Mouse (Mus musculus) heart, embryonic 13.5 days (tissue): Measurements from ENCODE around the gene Meis1. TPM values are rescaled to one million over a fixed set of nuclear protein-coding genes. Genes with fewer than 3 reads are reported as not detected.
A peak's percentile ranks its signal among the peaks of the same experiment; 100 is the strongest.

Experiments used
- ATAC-seq: fragments of 200-750 bp; cut with Nextera tagmentation; 2 replicates; pipeline ENCODE4 v1.8.0; 2017; ENCODE audit warnings: moderate TSS enrichment; ENCODE audit not compliant: insufficient number of reproducible peaks, low FRiP score, low TSS enrichment; ENCODE audit errors: extremely low read depth
- H3K27ac ChIP-seq: fragments of 300-500 bp; sonication (generic); replicated peaks from 2 replicates; pipeline ENCODE4 v1.5.1; 2015; ENCODE audit warnings: moderate library complexity, mild to moderate bottlenecking, inconsistent platforms
- H3K27me3 ChIP-seq: fragments of 300-500 bp; sonication (generic); replicated peaks from 2 replicates; pipeline ENCODE4 v1.6.1; 2015; ENCODE audit warnings: mild to moderate bottlenecking, inconsistent platforms
- H3K36me3 ChIP-seq: fragments of 300-500 bp; sonication (generic); 2 replicates; pipeline ENCODE4 v1.6.1; 2015; ENCODE audit warnings: mild to moderate bottlenecking, inconsistent platforms
- H3K4me1 ChIP-seq: fragments of 300-500 bp; sonication (generic); 2 replicates; pipeline ENCODE4 v1.6.1; 2015; ENCODE audit warnings: inconsistent platforms
- H3K4me2 ChIP-seq: fragments of 300-500 bp; sonication (generic); 2 replicates; pipeline ENCODE4 v1.6.1; 2015; ENCODE audit warnings: inconsistent platforms, mild to moderate bottlenecking, moderate library complexity
- H3K4me3 ChIP-seq: fragments of 300-500 bp; sonication (generic); 2 replicates; pipeline ENCODE4 v1.5.1; 2015; ENCODE audit warnings: moderate library complexity, mild to moderate bottlenecking, inconsistent platforms
- H3K9ac ChIP-seq: fragments of 300-500 bp; sonication (generic); 2 replicates; pipeline ENCODE4 v1.6.1; 2015; ENCODE audit warnings: inconsistent platforms, mild to moderate bottlenecking, moderate library complexity
- H3K9me3 ChIP-seq: fragments of 300-500 bp; sonication (generic); 2 replicates; pipeline ENCODE4 v1.6.1; 2016; ENCODE audit warnings: inconsistent platforms
- WGBS: fragments of 180-500 bp; shearing (Covaris S2); methylation state at CpG from one replicate; pipeline ENCODE4 v1.1.7; 2015; ENCODE audit warnings: mixed read lengths; 5-methylcytosine and 5-hydroxymethylcytosine counted together
- polyA plus RNA-seq: library from polyadenylated mRNA; unstranded; fragments of >200 nt; fragmentation: Nextera tagmentation; extraction: Ambion mirVana; gene quantifications from 2 replicates; pipeline ENCODE4 v1.2.1, GENCODE M21; 2015

The Meis1 gene
- polyA plus RNA-seq, 1 experiment from 2014 or later, result 65.4 TPM

GRCm38 (mm10) chr11:18920651-18921050 lies 98.1 kb downstream of the Meis1 start:
- Histone ChIP-seq H3K9me3 (no peaks in the 10 kb centered on the region), H3K27ac (no peak overlapping the region), H3K36me3 (peaks cover 34% of the 10 kb centered on the region), H3K4me3 (no peak overlapping the region), H3K4me1 (peaks cover 56% of the 10 kb centered on the region), H3K4me2 (no peak overlapping the region), H3K27me3 (no peaks in the 10 kb centered on the region), H3K9ac (no peak overlapping the region)
- ATAC-seq, result no peak
- WGBS, result 69% methylated on average over 3 of the region's 3 CpGs

DNA sequence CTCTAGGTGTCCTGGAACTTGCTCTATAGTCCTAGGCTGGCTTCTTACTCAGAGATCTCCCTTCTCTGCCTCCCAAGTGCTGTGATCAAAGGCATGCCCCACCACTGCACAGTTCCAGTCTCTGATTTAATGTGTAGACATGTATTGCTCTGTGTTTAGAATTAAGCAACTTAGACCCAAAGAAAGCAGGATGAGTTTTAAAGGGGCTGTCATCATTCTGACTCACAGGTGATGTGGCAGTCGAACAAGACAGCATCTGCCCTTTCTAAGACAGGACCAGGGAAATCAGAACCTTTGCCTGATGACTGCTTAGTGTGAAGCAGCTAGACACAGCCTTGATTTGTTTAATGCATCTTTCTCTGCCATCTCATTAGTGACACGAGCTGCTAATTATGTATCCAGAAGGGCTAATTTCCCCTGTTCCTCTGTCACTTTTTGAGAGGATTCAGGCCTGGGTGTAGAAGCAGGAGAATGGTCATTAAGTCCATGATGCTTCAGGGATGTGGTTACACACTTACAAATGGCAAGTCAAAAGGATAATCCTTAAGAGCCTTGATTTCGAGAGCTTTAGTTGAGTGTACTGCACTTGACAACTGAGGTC lies 99.5 kb downstream of the Meis1 start:
- no peak overlapping the region for H3K27ac ChIP-seq
- H3K9me3 ChIP-seq, result no peaks in the 10 kb centered on the region
- H3K4me1 ChIP-seq, result peaks cover 51% of the 10 kb centered on the region
- H3K9ac ChIP-seq, result 0 out of 2 replicates have a peak overlapping the region, but pooled peaks have one; percentile 10
- H3K4me3 ChIP-seq, result no peak overlapping the region
- H3K4me2 ChIP-seq, result no peak overlapping the region
- H3K36me3 ChIP-seq, result peaks cover 27% of the 10 kb centered on the region
- 70% methylated on average over 3 of the region's 3 CpGs for WGBS
- H3K27me3 ChIP-seq, result no peaks in the 10 kb centered on the region
- no peak for ATAC-seq

DNA sequence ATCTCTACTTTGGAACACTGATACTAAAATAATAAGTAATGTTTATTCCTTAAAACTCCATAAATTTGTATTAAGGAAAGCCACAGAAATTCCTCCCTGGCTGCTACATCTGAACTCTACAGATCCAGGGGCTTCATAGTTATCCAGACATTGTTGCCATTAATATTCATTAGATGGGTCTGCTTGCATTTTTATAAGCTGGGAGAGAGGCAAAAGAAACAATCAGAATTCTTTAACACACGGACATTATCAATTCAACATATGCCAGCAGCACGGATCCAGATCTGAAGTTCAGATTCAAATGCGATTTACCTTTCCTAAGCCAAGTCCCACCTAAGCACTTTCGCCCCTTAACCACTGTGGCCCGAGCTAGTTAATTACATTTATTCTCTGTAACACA lies 100.9 kb downstream of the Meis1 start:
- H3K27ac ChIP-seq, result no peak overlapping the region
- no peak overlapping the region for H3K9ac ChIP-seq
- H3K9me3 ChIP-seq, result no peaks in the 10 kb centered on the region
- no peak overlapping the region for H3K4me2 ChIP-seq
- no peak for ATAC-seq
- H3K36me3 ChIP-seq, result peaks cover 20% of the 10 kb centered on the region
- no peak overlapping the region for H3K4me3 ChIP-seq
- H3K27me3 ChIP-seq, result no peaks in the 10 kb centered on the region
- H3K4me1 ChIP-seq, result peaks cover 56% of the 10 kb centered on the region
- WGBS, result 81% methylated on average over 5 of the region's 5 CpGs

GRCm38 (mm10) chr11:18913251-18913650 lies 105.5 kb downstream of the Meis1 start:
- Histone ChIP-seq H3K4me3 (no peak overlapping the region), H3K9ac (no peak overlapping the region), H3K27me3 (no peaks in the 10 kb centered on the region), H3K4me1 (peaks cover 57% of the 10 kb centered on the region), H3K27ac (peak overlapping the region; percentile 13; the same call in 1 of the 2 replicates), H3K4me2 (no peak overlapping the region), H3K36me3 (no peaks in the 10 kb centered on the region), H3K9me3 (no peaks in the 10 kb centered on the region)
- no peak for ATAC-seq
- WGBS, result 65% methylated on average over 1 of the region's 1 CpGs

- H3K27me3 ChIP-seq, result no peaks in the 10 kb centered on the region
- no peak for ATAC-seq
These were observed 106.3 kb downstream of the Meis1 start for GRCm38 (mm10) chr11:18912311-18913019.

DNA sequence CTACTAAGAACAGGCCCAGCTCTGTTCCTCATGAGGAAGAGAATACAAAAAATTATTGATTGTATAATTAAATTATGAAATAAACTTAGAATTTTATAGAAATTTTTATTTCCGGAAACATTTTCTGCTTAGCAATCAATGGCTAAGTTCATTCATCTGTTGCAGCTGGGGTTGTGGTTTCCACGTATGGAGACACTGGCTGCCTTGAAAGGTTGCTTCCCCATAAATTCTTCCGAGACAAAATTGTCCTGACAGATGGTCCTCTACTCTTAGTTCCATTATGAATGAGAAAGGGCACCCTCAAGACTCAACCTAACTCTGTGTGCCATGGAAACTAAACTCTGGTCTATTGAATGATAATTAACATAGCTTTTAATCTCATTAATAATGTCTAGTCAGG lies 111.9 kb downstream of the Meis1 start:
- WGBS, result 81% methylated on average over 3 of the region's 3 CpGs
- Histone ChIP-seq H3K27ac (no peak overlapping the region), H3K4me2 (no peak overlapping the region), H3K36me3 (peaks cover 29% of the 10 kb centered on the region), H3K9ac (no peak overlapping the region), H3K4me1 (peaks cover 8% of the 10 kb centered on the region), H3K9me3 (no peaks in the 10 kb centered on the region), H3K4me3 (no peak overlapping the region), H3K27me3 (no peaks in the 10 kb centered on the region)
- ATAC-seq, result no peak

More at GRCm38 (mm10) chr11:18912311-18913019, 106.3 kb downstream of the Meis1 start:
- 37% methylated on average over 6 of the region's 6 CpGs for WGBS
- peaks cover 57% of the 10 kb centered on the region for H3K4me1 ChIP-seq
- no peaks in the 10 kb centered on the region for H3K9me3 ChIP-seq
- peak overlapping the region; percentile 65 for H3K27ac ChIP-seq
- no peaks in the 10 kb centered on the region for H3K36me3 ChIP-seq
- H3K9ac ChIP-seq, result no peak overlapping the region
- H3K4me3 ChIP-seq, result no peak overlapping the region
- peak overlapping the region; percentile 6; the same call in 1 of the 2 replicates for H3K4me2 ChIP-seq

DNA sequence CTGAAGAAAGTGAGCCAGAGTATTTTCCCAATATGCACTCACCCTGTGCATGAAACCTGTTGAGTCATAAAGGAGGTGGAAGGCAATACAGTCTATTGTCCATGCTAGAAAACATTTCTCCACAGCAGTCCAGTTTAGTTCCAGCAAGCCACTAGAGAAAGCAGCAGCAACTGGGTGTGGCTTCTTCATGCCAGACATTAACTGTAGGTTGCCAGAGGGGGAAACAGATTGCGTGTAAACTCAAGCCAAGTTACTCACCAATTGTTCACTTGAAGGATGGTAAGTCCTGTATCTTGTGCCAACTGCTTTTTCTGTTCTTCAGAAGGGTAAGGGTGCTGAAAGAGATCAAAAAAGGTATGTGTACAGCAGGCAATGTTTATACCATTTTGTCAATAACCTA lies 113.4 kb downstream of the Meis1 start:
- Histone ChIP-seq H3K27ac (no peak overlapping the region), H3K4me2 (no peak overlapping the region), H3K4me1 (peaks cover 11% of the 10 kb centered on the region), H3K9ac (no peak overlapping the region), H3K36me3 (peaks cover 29% of the 10 kb centered on the region), H3K27me3 (no peaks in the 10 kb centered on the region), H3K9me3 (no peaks in the 10 kb centered on the region), H3K4me3 (no peak overlapping the region)
- ATAC-seq, result no peak
- 82% methylated on average over 1 of the region's 1 CpGs for WGBS

- no peaks in the 10 kb centered on the region for H3K9me3 ChIP-seq
These were observed 113.9 kb downstream of the Meis1 start for GRCm38 (mm10) chr11:18904880-18905279.

GRCm38 (mm10) chr11:18904285-18904684 lies 114.5 kb downstream of the Meis1 start:
- H3K27me3 ChIP-seq, result no peaks in the 10 kb centered on the region
- no peak overlapping the region for H3K4me2 ChIP-seq
- no peak for ATAC-seq
- peaks cover 23% of the 10 kb centered on the region for H3K4me1 ChIP-seq
- no peaks in the 10 kb centered on the region for H3K9me3 ChIP-seq
- H3K4me3 ChIP-seq, result no peak overlapping the region
- H3K9ac ChIP-seq, result no peak overlapping the region
- H3K36me3 ChIP-seq, result peaks cover 29% of the 10 kb centered on the region
- 58% methylated on average over 5 of the region's 5 CpGs for WGBS
- H3K27ac ChIP-seq, result no peak overlapping the region

More at GRCm38 (mm10) chr11:18904880-18905279, 113.9 kb downstream of the Meis1 start:
- H3K9ac ChIP-seq, result no peak overlapping the region
- no peaks in the 10 kb centered on the region for H3K27me3 ChIP-seq
- 79% methylated on average over 1 of the region's 1 CpGs for WGBS
- no peak overlapping the region for H3K4me3 ChIP-seq
- no peak for ATAC-seq
- H3K4me1 ChIP-seq, result peaks cover 17% of the 10 kb centered on the region
- H3K4me2 ChIP-seq, result no peak overlapping the region
- peaks cover 29% of the 10 kb centered on the region for H3K36me3 ChIP-seq
- H3K27ac ChIP-seq, result no peak overlapping the region

DNA sequence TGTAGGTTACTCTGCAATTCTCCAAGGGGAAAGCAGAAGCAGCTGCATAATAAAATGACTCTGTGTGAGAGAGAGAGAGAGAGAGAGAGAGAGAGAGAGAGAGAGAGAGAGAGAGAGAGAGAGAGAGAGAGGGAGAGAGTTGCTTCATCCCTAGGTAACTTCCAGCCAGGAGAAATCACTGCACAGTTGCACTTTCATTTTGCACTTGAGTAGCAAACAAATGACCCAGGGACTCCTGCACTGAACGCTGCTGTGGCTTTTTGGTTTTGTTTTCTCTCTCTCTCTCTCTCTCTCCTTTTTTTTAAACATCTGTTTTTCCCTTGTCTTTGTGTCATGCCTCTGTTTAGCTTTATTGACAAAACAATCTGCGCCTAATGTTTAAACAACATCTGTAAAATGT lies 118.3 kb downstream of the Meis1 start:
- H3K4me3 ChIP-seq, result no peak overlapping the region
- no peaks in the 10 kb centered on the region for H3K27me3 ChIP-seq
- no peak overlapping the region for H3K27ac ChIP-seq
- H3K9me3 ChIP-seq, result no peaks in the 10 kb centered on the region
- H3K4me1 ChIP-seq, result peaks cover 53% of the 10 kb centered on the region
- H3K9ac ChIP-seq, result no peak overlapping the region
- WGBS, result 58% methylated on average over 2 of the region's 2 CpGs
- peaks cover 20% of the 10 kb centered on the region for H3K36me3 ChIP-seq
- no peak for ATAC-seq
- peak overlapping the region; percentile 4 for H3K4me2 ChIP-seq

- no peaks in the 10 kb centered on the region for H3K27me3 ChIP-seq
- H3K4me3 ChIP-seq, result no peak overlapping the region
- H3K9ac ChIP-seq, result no peak overlapping the region
- peaks cover 53% of the 10 kb centered on the region for H3K4me1 ChIP-seq
- no peak for ATAC-seq
- peaks cover 7% of the 10 kb centered on the region for H3K36me3 ChIP-seq
- peak overlapping the region; percentile 66 for H3K27ac ChIP-seq
- no peaks in the 10 kb centered on the region for H3K9me3 ChIP-seq
- WGBS, result 20% methylated on average over 4 of the region's 4 CpGs
- no peak overlapping the region for H3K4me2 ChIP-seq
These were observed 119.9 kb downstream of the Meis1 start for GRCm38 (mm10) chr11:18898862-18899261.
